Mouse (Mus musculus) midbrain, embryonic 16.5 days (tissue): ENCODE measurements around the gene Bcap29. TPM values are rescaled to one million over a fixed set of nuclear protein-coding genes. Genes with fewer than 3 reads are reported as not detected.
A peak's percentile ranks its signal among the peaks of the same experiment; 100 is the strongest.

Source experiments
- ATAC-seq: fragments of 200-750 bp; cut with Nextera tagmentation; 2 replicates; pipeline ENCODE4 v1.8.0; 2017; ENCODE audit warnings: moderate TSS enrichment
- H3K27ac ChIP-seq: fragments of 300-500 bp; sonication (generic); 2 replicates; pipeline ENCODE4 v1.5.1; 2014; ENCODE audit warnings: mild to moderate bottlenecking, low read length, mixed read lengths
- H3K27me3 ChIP-seq: fragments of 300-500 bp; sonication (generic); 2 replicates; pipeline ENCODE4 v1.6.1; 2014; ENCODE audit warnings: low read depth, low read length, mixed read lengths; ENCODE audit not compliant: control insufficient read depth, insufficient read depth
- H3K36me3 ChIP-seq: fragments of 300-500 bp; sonication (generic); 2 replicates; pipeline ENCODE4 v1.6.1; 2014; ENCODE audit warnings: mild to moderate bottlenecking, low read length, moderate library complexity, mixed read lengths; ENCODE audit not compliant: control insufficient read depth, insufficient read depth
- H3K4me1 ChIP-seq: fragments of 300-500 bp; sonication (generic); 2 replicates; pipeline ENCODE4 v1.6.1; 2014; ENCODE audit warnings: mild to moderate bottlenecking, low read length, mixed read lengths; ENCODE audit not compliant: control insufficient read depth, insufficient read depth
- H3K4me2 ChIP-seq: fragments of 300-500 bp; sonication (generic); 2 replicates; pipeline ENCODE4 v1.6.1; 2014; ENCODE audit warnings: mild to moderate bottlenecking, low read length, mixed read lengths
- H3K4me3 ChIP-seq: fragments of 300-500 bp; sonication (generic); 2 replicates; pipeline ENCODE4 v1.5.1; 2014; ENCODE audit warnings: low read depth, mild to moderate bottlenecking, low read length, moderate library complexity, mixed read lengths
- H3K9ac ChIP-seq: fragments of 300-500 bp; sonication (generic); 2 replicates; pipeline ENCODE4 v1.6.1; 2014; ENCODE audit warnings: low read depth, low read length, mixed read lengths
- H3K9me3 ChIP-seq: fragments of 300-500 bp; sonication (generic); replicated peaks from 2 replicates; pipeline ENCODE4 v1.6.1; 2014; ENCODE audit warnings: mild to moderate bottlenecking, low read length, mixed read lengths; ENCODE audit not compliant: control insufficient read depth, poor library complexity, severe bottlenecking
- WGBS: fragments of 180-500 bp; shearing (Covaris S2); extraction: QIAGEN DNeasy Blood & Tissue Kit; methylation state at CpG from one replicate; pipeline ENCODE4 v1.1.7; 2014; 5-methylcytosine and 5-hydroxymethylcytosine counted together
- polyA plus RNA-seq: library from polyadenylated mRNA; unstranded; fragments of >200 nt; fragmentation: Nextera tagmentation; extraction: Ambion mirVana; gene quantifications from 2 replicates; pipeline ENCODE4 v1.2.1, GENCODE M21; 2015

Bcap29 gene
- polyA plus RNA-seq, 1 experiment from 2014 or later, result 26.9 TPM

DNA sequence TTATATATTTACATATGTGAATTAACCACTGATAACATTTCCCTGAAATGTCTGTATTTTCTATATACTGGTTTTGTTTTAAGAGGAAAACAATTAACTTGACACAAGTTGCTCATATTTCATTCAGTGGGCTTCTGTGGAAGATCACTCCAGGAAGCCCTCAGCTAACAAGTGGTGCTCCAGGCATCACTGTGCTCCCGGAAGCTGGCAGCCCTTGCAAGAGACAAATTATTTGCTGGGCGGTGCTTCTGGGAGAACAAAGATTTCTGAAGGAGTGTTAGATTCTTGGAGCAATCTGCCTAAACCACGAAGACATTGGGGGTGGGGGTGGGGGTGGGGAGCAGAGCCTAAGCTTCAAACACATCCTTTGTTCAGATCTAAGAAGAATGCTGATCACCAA is 42.4 kb downstream of the Bcap29 start:
- no peak overlapping the region for H3K4me2 ChIP-seq
- 28% methylated on average over 3 of the region's 3 CpGs for WGBS
- no peaks in the 10 kb centered on the region for H3K9me3 ChIP-seq
- no peaks in the 10 kb centered on the region for H3K27me3 ChIP-seq
- H3K4me3 ChIP-seq, result no peak overlapping the region
- no peak overlapping the region for H3K9ac ChIP-seq
- no peaks in the 10 kb centered on the region for H3K36me3 ChIP-seq
- no peaks in the 10 kb centered on the region for H3K4me1 ChIP-seq
- H3K27ac ChIP-seq, result no peak overlapping the region
- ATAC-seq, result no peak

DNA sequence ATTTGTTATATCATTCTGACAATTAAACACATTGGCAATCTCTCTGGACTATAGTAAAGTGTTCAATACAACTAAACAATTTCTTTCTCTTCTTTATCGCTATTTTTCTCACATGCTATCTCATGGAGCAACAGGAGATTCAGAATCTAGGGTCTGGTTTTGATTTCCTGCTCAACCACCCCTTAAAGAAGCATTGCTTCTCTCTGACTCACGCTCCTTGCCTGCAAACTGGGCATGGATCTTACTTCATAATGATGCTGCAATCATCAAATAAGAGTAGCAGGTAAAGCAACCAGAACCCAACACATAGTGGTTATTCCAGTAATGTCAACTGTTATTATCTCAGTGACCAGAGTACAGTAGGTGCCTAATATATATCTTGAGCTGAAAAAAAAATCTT is 50.7 kb downstream of the Bcap29 start:
- no peaks in the 10 kb centered on the region; the same call in 1 of the 2 replicates for H3K4me1 ChIP-seq
- no peak overlapping the region for H3K4me2 ChIP-seq
- no peak for ATAC-seq
- H3K9ac ChIP-seq, result no peak overlapping the region
- H3K4me3 ChIP-seq, result no peak overlapping the region
- H3K36me3 ChIP-seq, result no peaks in the 10 kb centered on the region
- no peaks in the 10 kb centered on the region for H3K9me3 ChIP-seq
- H3K27me3 ChIP-seq, result no peaks in the 10 kb centered on the region
- no peak overlapping the region for H3K27ac ChIP-seq
- WGBS, result 84% methylated on average over 2 of the region's 2 CpGs

DNA sequence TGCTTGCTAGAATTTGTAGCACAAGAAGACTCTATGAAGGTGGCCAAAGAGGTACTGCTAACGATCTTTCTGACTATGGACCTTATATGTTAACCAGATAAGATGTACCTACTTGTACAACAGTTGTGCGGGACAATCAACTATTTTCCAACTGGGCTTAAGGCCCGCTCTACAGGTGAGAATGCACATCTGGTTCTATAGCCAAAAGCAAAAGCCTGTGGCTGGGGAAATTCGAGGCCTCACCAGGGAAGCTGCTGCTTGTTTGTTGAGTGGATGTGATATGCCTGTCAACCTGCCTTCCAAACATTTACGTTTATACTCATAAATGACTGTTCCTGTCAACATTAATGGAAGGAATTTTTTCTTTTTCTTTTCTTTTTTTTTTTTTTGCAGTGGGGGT is 52.4 kb downstream of the Bcap29 start:
- Histone ChIP-seq H3K4me1 (no peaks in the 10 kb centered on the region; the same call in 1 of the 2 replicates), H3K36me3 (no peaks in the 10 kb centered on the region), H3K4me3 (no peak overlapping the region), H3K9me3 (no peaks in the 10 kb centered on the region), H3K9ac (no peak overlapping the region), H3K27me3 (no peaks in the 10 kb centered on the region), H3K27ac (no peak overlapping the region), H3K4me2 (no peak overlapping the region)
- WGBS, result 89% methylated on average over 5 of the region's 5 CpGs
- no peak for ATAC-seq

DNA sequence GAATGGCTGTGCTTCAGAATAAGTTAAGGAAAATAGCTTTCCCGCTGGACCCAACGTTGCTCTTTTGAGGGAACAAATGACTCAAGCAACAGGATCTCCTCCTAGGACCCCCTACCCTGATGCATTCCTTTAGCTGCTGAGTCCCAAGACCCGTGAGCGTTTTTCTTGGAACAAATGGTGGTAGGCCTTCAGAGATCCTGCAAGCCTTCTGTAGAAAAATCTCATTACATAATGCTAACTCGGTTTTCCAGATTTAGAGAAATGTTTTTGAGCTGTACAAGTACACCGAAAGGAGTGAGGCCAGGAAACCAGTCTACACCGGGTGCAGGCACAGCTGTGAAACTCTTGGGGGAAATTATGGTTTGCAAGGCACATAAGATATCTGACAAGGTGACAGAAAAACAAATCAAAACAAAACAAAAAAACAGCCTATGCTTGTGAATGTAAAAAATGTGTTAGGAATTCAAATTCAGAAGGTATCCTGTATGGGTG is 53.1 kb downstream of the Bcap29 start:
- WGBS, result 31% methylated on average over 7 of the region's 7 CpGs
- Histone ChIP-seq H3K27me3 (no peaks in the 10 kb centered on the region), H3K4me1 (no peaks in the 10 kb centered on the region; the same call in 1 of the 2 replicates), H3K9me3 (no peaks in the 10 kb centered on the region), H3K9ac (no peak overlapping the region), H3K36me3 (no peaks in the 10 kb centered on the region), H3K27ac (peak overlapping the region; percentile 13; the same call in 1 of the 2 replicates), H3K4me2 (no peak overlapping the region), H3K4me3 (no peak overlapping the region)
- ATAC-seq, result peak; percentile 25; the same call in 1 of the 2 replicates

DNA sequence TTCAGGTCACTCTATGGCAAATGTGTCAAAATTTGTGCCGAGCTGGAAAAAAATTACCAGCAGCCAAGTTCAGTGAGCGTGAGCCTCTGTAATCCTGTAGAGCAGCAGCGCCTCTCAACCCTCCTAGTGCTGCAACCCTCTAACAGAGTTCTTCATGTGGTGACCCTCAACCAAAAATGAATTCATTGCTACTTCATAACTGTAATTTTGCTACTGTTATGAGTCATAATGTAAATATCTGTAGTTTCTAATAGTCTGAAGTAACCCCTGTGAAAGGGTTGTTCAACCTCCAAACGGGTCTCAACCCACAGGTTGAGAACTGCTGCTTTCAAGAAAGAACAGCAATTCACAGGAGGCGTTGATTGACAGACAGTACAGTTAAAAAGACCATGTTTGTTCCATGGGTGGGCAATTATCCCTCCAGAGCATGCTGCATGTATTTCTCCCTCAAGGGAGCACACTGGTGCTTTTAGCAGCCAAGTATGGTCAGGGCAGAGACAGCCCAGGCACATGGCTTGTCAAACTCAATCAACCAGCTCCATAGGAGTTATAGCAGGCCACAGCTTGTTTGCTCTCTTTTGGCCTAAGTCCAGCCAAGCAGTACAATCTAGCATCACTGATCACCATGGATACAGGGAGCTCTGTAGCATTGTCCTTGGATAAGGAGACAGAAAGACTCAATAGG is 53.7 kb downstream of the Bcap29 start:
- Histone ChIP-seq H3K27ac (no peak overlapping the region), H3K4me1 (no peaks in the 10 kb centered on the region; the same call in 1 of the 2 replicates), H3K36me3 (no peaks in the 10 kb centered on the region), H3K9ac (no peak overlapping the region), H3K27me3 (no peaks in the 10 kb centered on the region), H3K4me3 (no peak overlapping the region), H3K9me3 (no peaks in the 10 kb centered on the region), H3K4me2 (no peak overlapping the region)
- 64% methylated on average over 5 of the region's 5 CpGs for WGBS
- ATAC-seq, result peak; percentile 96

DNA sequence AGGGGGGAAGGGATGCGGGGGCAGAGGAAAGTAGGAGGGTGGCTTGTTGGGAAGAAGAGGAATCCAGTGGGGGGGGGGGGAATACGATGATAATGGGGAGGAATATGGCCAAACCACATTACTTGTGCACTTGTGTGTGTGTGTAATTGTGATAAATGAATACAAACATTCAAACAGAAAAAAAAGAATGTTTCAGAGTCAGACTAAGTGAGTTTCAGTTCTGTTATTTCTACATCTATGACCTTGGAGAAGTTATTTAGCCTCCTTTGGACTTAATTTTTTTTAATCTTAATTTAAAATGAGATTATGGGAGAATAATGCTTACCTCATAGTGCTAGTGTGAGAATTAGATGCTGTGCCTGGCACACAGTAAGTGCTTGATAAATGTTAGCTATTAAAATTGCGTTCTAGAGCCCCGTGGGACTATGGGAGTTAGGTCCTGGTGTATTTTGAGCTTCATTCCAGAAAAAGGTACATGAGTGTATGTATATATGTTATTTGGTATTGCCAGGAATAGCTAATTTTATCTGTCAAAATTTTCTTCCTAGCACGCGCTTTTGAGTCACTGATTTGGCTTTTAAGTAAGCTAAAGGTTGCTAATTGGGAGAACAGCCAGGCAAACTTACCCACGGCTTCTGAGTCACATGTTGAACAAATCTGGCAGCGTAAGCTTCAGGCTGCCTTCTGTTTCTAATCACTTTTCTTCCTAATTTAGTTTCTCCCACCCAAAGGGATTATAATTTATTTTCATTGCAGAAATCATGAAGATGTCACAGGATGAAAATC is 55.6 kb downstream of the Bcap29 start:
- Histone ChIP-seq H3K4me2 (no peak overlapping the region), H3K9ac (no peak overlapping the region), H3K4me1 (no peaks in the 10 kb centered on the region; the same call in 1 of the 2 replicates), H3K4me3 (no peak overlapping the region), H3K27ac (no peak overlapping the region), H3K27me3 (no peaks in the 10 kb centered on the region), H3K36me3 (no peaks in the 10 kb centered on the region), H3K9me3 (0 out of 2 replicates have a peak, but pooled peaks cover 2% of the 10 kb centered on the region)
- ATAC-seq, result no peak
- WGBS, result 89% methylated on average over 7 of the region's 8 CpGs

DNA sequence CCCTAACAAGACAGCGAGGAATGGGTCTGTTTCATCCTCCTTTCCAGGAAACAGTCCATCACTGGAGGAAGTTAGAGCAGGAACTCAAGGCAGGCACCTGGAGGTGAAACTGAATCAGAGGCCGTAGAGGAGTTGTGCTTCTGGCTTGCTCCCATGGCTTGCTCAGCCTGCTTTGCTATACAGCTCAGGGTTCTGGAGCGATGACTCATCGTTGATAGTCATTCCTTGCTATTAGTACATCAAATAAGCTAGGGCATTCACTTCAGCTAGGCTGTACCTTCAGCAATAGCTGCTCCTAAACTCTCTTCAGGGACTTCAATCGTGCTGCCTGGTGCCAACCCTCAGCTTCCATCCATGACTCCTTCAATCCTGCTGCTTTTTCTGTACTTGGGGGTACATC is 60.0 kb downstream of the Bcap29 start:
- H3K36me3 ChIP-seq, result no peaks in the 10 kb centered on the region
- no peaks in the 10 kb centered on the region for H3K27me3 ChIP-seq
- no peak overlapping the region for H3K4me2 ChIP-seq
- H3K9me3 ChIP-seq, result 0 out of 2 replicates have a peak, but pooled peaks cover 2% of the 10 kb centered on the region
- H3K4me1 ChIP-seq, result no peaks in the 10 kb centered on the region
- H3K9ac ChIP-seq, result no peak overlapping the region
- no peak for ATAC-seq
- 88% methylated on average over 5 of the region's 5 CpGs for WGBS
- no peak overlapping the region for H3K4me3 ChIP-seq
- H3K27ac ChIP-seq, result no peak overlapping the region

DNA sequence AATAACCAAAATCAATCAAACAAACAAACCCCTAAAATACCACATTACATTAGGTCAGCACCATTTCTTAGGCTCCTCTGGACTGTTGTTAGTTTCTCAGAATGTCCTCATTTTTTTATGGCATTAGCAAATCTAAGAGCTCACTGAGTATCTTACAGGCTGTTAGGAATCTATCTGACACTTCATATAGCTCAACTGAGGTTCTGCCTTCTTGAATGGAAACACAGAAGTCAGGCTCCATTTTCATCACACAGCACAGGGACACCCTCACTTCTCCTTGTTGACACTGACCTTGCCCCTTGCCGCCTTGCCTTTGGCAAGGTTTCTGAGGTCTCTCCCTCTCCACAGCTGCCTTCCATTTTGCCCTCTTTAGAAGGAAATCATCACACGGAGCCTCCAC is 64.7 kb downstream of the Bcap29 start:
- Histone ChIP-seq H3K4me1 (no peaks in the 10 kb centered on the region), H3K36me3 (no peaks in the 10 kb centered on the region), H3K4me3 (no peak overlapping the region), H3K9me3 (0 out of 2 replicates have a peak, but pooled peaks cover 2% of the 10 kb centered on the region), H3K27me3 (no peaks in the 10 kb centered on the region), H3K27ac (no peak overlapping the region), H3K4me2 (no peak overlapping the region), H3K9ac (no peak overlapping the region)
- WGBS, result 74% methylated on average over 2 of the region's 2 CpGs
- no peak for ATAC-seq

DNA sequence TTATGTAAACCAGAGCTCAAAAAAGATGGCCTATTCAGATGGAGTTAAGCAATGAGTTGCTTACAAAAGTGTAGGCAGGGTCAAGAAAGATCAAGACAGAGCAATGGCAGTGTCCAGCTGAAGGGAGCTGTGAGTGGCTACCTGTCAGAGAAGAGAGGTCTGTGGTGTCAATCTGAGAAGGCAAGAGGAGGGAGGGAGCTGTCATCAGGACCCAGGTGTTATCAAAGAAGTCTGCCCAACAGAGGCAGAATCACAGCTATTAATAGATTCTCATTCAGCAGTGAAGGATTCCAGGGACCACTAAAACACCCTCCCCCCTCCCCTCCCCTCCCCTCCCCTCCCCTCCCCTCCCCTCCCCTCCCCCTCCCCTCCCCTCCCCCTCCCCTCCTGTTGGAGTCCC is 65.8 kb downstream of the Bcap29 start:
- Histone ChIP-seq H3K9ac (no peak overlapping the region), H3K4me1 (no peaks in the 10 kb centered on the region), H3K36me3 (no peaks in the 10 kb centered on the region), H3K4me2 (no peak overlapping the region), H3K4me3 (no peak overlapping the region), H3K27ac (no peak overlapping the region), H3K9me3 (no peaks in the 10 kb centered on the region), H3K27me3 (no peaks in the 10 kb centered on the region)
- ATAC-seq, result no peak
